Mouse (Mus musculus) MEL (cell line): ENCODE results near the gene Nploc4. TPM values are rescaled to one million over a fixed set of nuclear protein-coding genes. Genes with fewer than 3 reads are reported as not detected.

Source experiments
- DNase-seq: peaks from one replicate; pipeline ENCODE4 v3.0.0; 2011; ENCODE audit warnings: low read depth, low spot score
- H3K27ac ChIP-seq: 2 replicates; pipeline ENCODE4 v1.5.1; 2012; ENCODE audit warnings: low read depth, mild to moderate bottlenecking, control low read depth, low read length, moderate library complexity; ENCODE audit not compliant: control insufficient read depth
- H3K27me3 ChIP-seq, 2 experiments: fragments of 150-350 bp in 1 of 2; sonication (generic) in 1 of 2; 2 replicates each; pipeline ENCODE4 v1.6.1; 2012; ENCODE audit warnings: low read length in 2 of 2, mild to moderate bottlenecking in 2 of 2, improper control_type of control experiment in 1 of 2, moderate library complexity in 1 of 2; ENCODE audit not compliant: insufficient read depth in 2 of 2, control insufficient read depth in 1 of 2
- H3K36me3 ChIP-seq, 2 experiments: 2 replicates each; pipeline ENCODE4 v1.6.1; 2012 to 2014; ENCODE audit warnings: low read length in 2 of 2, improper control_type of control experiment in 1 of 2, inconsistent platforms in 1 of 2, mild to moderate bottlenecking in 1 of 2; ENCODE audit not compliant: insufficient read depth in 2 of 2, control insufficient read depth in 1 of 2
- H3K4me1 ChIP-seq, 2 experiments: fragments of 150-350 bp in 1 of 2; sonication (generic) in 1 of 2; 2 replicates each; pipeline ENCODE4 v1.6.1; 2012; ENCODE audit warnings: low read length in 2 of 2, improper control_type of control experiment in 1 of 2, mild to moderate bottlenecking in 1 of 2; ENCODE audit not compliant: insufficient read depth in 2 of 2, control insufficient read depth in 1 of 2
- H3K4me3 ChIP-seq, 2 experiments: fragments of 150-350 bp in 1 of 2; sonication (generic) in 1 of 2; 2 replicates each; pipeline ENCODE4 v1.5.1; 2012; ENCODE audit warnings: low read depth in 2 of 2, low read length in 2 of 2, mild to moderate bottlenecking in 2 of 2, moderate library complexity in 2 of 2, control low read depth in 1 of 2, improper control_type of control experiment in 1 of 2; ENCODE audit not compliant: control insufficient read depth in 1 of 2, insufficient read depth in 1 of 2
- H3K79me2 ChIP-seq: 2 replicates; pipeline ENCODE4 v1.6.1; 2012; ENCODE audit warnings: mild to moderate bottlenecking, low read length, moderate library complexity; ENCODE audit not compliant: control insufficient read depth, poor library complexity, insufficient read depth
- H3K9ac ChIP-seq: 2 replicates; pipeline ENCODE4 v1.6.1; 2012; ENCODE audit warnings: low read depth, mild to moderate bottlenecking, control low read depth, low read length, moderate library complexity; ENCODE audit not compliant: control insufficient read depth, poor library complexity, severe bottlenecking
- H3K9me3 ChIP-seq: fragments of 150-350 bp; sonication (generic); replicated peaks from 2 replicates; pipeline ENCODE4 v1.6.1; 2012; ENCODE audit warnings: mild to moderate bottlenecking, low read length, improper control_type of control experiment, moderate library complexity; ENCODE audit not compliant: insufficient read depth
- CHD1 ChIP-seq: IDR thresholded peaks from 2 replicates; pipeline ENCODE4 v1.6.1; 2012; ENCODE audit warnings: low read depth, mild to moderate bottlenecking, inconsistent platforms, low read length, improper control_type of control experiment
- CHD2 ChIP-seq: IDR thresholded peaks from 2 replicates; pipeline ENCODE4 v1.6.1; 2011; ENCODE audit warnings: low read length, improper control_type of control experiment
- CTCF ChIP-seq, 3 experiments: IDR thresholded peaks in 2 of 3; conservative IDR thresholded peaks in 1 of 3; 2 replicates each; pipeline ENCODE4 v1.5.1; 2011 to 2012; ENCODE audit warnings: low read length in 3 of 3, low read depth in 2 of 3, mild to moderate bottlenecking in 2 of 3, improper control_type of control experiment in 1 of 3, inconsistent platforms in 1 of 3, mixed read lengths in 1 of 3, moderate library complexity in 1 of 3; ENCODE audit not compliant: control insufficient read depth in 1 of 3, insufficient read depth in 1 of 3, poor library complexity in 1 of 3, severe bottlenecking in 1 of 3
- E2F4 ChIP-seq: IDR thresholded peaks from 2 replicates; pipeline ENCODE4 v1.6.1; 2011; ENCODE audit warnings: low read depth, low read length, improper control_type of control experiment, borderline replicate concordance
- EP300 ChIP-seq, 2 experiments: IDR thresholded peaks; 2 replicates each; pipeline ENCODE4 v1.6.1; 2011; ENCODE audit warnings: improper control_type of control experiment in 2 of 2, low read length in 2 of 2, low read depth in 1 of 2, mild to moderate bottlenecking in 1 of 2
- ETS1 ChIP-seq: IDR thresholded peaks from 2 replicates; pipeline ENCODE4 v1.6.1; 2012; ENCODE audit warnings: low read depth, mild to moderate bottlenecking, inconsistent platforms, low read length, improper control_type of control experiment, moderate library complexity
- GATA1 ChIP-seq: IDR thresholded peaks from 2 replicates; pipeline ENCODE4 v1.6.1; 2011; ENCODE audit warnings: low read depth, low read length, improper control_type of control experiment
- JUND ChIP-seq: IDR thresholded peaks from 2 replicates; pipeline ENCODE4 v1.6.1; 2011; ENCODE audit warnings: low read depth, mild to moderate bottlenecking, improper control_type of control experiment, low read length
- KAT2A ChIP-seq: conservative IDR thresholded peaks from 2 replicates; pipeline ENCODE4 v1.6.1; 2012; ENCODE audit warnings: low read depth, low read length, improper control_type of control experiment, inconsistent platforms
- MAX ChIP-seq: IDR thresholded peaks from 2 replicates; pipeline ENCODE4 v1.6.1; 2011; ENCODE audit warnings: low read length, improper control_type of control experiment
- MAZ ChIP-seq: IDR thresholded peaks from 2 replicates; pipeline ENCODE4 v1.6.1; 2012; ENCODE audit warnings: low read depth, mild to moderate bottlenecking, inconsistent platforms, low read length, improper control_type of control experiment
- MEF2A ChIP-seq: IDR thresholded peaks from 2 replicates; pipeline ENCODE4 v1.6.1; 2014; ENCODE audit warnings: low read depth, mild to moderate bottlenecking, inconsistent platforms, low read length, improper control_type of control experiment; ENCODE audit not compliant: poor library complexity, insufficient replicate concordance, severe bottlenecking; ENCODE audit errors: extremely low read depth
- MYC ChIP-seq: IDR thresholded peaks from 2 replicates; pipeline ENCODE4 v1.6.1; 2011; ENCODE audit warnings: low read depth, mild to moderate bottlenecking, low read length, improper control_type of control experiment, moderate library complexity
- NELFE ChIP-seq: IDR thresholded peaks from 2 replicates; pipeline ENCODE4 v1.6.1; 2011; ENCODE audit warnings: low read depth, low read length, improper control_type of control experiment
- POLR2AphosphoS5 ChIP-seq: IDR thresholded peaks from 2 replicates; pipeline ENCODE4 v1.6.1; 2012; ENCODE audit warnings: low read depth, borderline replicate concordance, mild to moderate bottlenecking, inconsistent platforms, low read length, moderate library complexity, mixed read lengths
- SMC3 ChIP-seq: IDR thresholded peaks from 2 replicates; pipeline ENCODE4 v1.6.1; 2011; ENCODE audit warnings: low read depth, low read length, improper control_type of control experiment
- TAL1 ChIP-seq: IDR thresholded peaks from 2 replicates; pipeline ENCODE4 v1.6.1; 2012; ENCODE audit warnings: mild to moderate bottlenecking, inconsistent platforms, low read length, moderate library complexity, mixed read lengths
- TCF12 ChIP-seq: IDR thresholded peaks from 2 replicates; pipeline ENCODE4 v1.6.1; 2014; ENCODE audit warnings: low read depth, mild to moderate bottlenecking, inconsistent platforms, low read length, improper control_type of control experiment, moderate library complexity
- UBTF ChIP-seq: IDR thresholded peaks from 2 replicates; pipeline ENCODE4 v1.6.1; 2012; ENCODE audit warnings: low read depth, mild to moderate bottlenecking, inconsistent platforms, low read length, improper control_type of control experiment, moderate library complexity, borderline replicate concordance; ENCODE audit not compliant: insufficient read depth
- USF1 ChIP-seq: IDR thresholded peaks from 2 replicates; pipeline ENCODE4 v1.6.1; 2014; ENCODE audit warnings: low read depth, mild to moderate bottlenecking, inconsistent platforms, low read length, improper control_type of control experiment, moderate library complexity
- USF2 ChIP-seq, 2 experiments: IDR thresholded peaks; 2 replicates each; pipeline ENCODE4 v1.6.1; 2011 to 2012; ENCODE audit warnings: improper control_type of control experiment in 2 of 2, low read length in 2 of 2, borderline replicate concordance in 1 of 2, inconsistent platforms in 1 of 2, low read depth in 1 of 2, mild to moderate bottlenecking in 1 of 2; ENCODE audit not compliant: insufficient read depth in 1 of 2
- ZMIZ1 ChIP-seq: IDR thresholded peaks from 2 replicates; pipeline ENCODE4 v1.6.1; 2012; ENCODE audit warnings: low read depth, mild to moderate bottlenecking, inconsistent platforms, low read length, improper control_type of control experiment, moderate library complexity
- polyA plus RNA-seq, 2 experiments: library from polyadenylated mRNA; stranded (reverse) in 1 of 2; unstranded in 1 of 2; fragments of >175 nt in 1 of 2; fragments of >200 nt in 1 of 2; gene quantifications; 2 replicates each; pipeline versions ENCODE4 v1.2.1 to v1.2.4; 2012; ENCODE audit warnings: low replicate concordance in 2 of 2, low read depth in 1 of 2; ENCODE audit not compliant: insufficient read length in 2 of 2, insufficient read depth in 1 of 2, missing spikeins in 1 of 2
- total RNA-seq: library from RNA; depleted of rRNA; stranded (reverse); fragments of 300-350 nt; gene quantifications from 2 replicates; pipeline ENCODE4 v1.2.3, GENCODE M21; 2012

The Nploc4 gene
- total and polyA plus RNA-seq, 3 experiments: 77.4 to 352 (median 117) TPM

DNA sequence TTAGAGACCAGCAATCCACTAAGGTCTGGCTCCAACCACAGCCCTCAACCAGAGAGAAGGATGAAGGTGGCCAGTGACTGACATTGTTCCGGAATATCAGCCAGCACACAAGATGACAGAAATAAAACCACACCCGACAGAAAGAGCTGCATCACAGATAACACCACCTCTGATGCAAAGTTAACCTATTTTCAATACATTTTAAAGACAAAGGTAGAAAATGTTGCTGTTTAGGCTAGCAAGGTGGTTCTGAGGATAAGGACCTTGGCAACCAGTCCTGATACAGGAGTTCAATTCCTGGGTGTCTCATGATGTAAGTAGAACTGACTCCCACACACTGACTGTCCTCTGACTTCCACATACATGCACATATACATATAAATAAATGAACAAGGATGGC is 38.2 kb downstream of the Nploc4 start:
- H3K36me3 ChIP-seq: peaks cover 27 to 47% of the 10 kb centered on the region in 2 experiments
- no peak overlapping the region for H3K9ac ChIP-seq
- H3K27me3 ChIP-seq: no peaks in the 10 kb centered on the region
- H3K4me3 ChIP-seq: no peak overlapping the region
- no peak for TF ChIP-seq MEF2A
- TF ChIP-seq EP300 (IDR thresholded peaks at IDR 0.05; ENCODE audit: low read depth in 1 of 2, low read length in 2 of 2): peak; percentile 30 to 60; a peak in 3 of 4 replicates
- TF ChIP-seq CHD1: no peak
- no peak for TF ChIP-seq MAZ
- TF ChIP-seq GATA1: peak; percentile 37; the same call in 1 of the 2 replicates
- peak; percentile 64 for TF ChIP-seq TAL1
- peak; percentile 37; the same call in 1 of the 2 replicates for TF ChIP-seq TCF12
- TF ChIP-seq JUND: no peak
- TF ChIP-seq POLR2AphosphoS5: no peak
- DNase-seq: peak; percentile 51
- H3K79me2 ChIP-seq: peaks cover 2% of the 10 kb centered on the region
- H3K9me3 ChIP-seq: no peaks in the 10 kb centered on the region
- H3K4me1 ChIP-seq: peaks cover 10 to 20% of the 10 kb centered on the region in 2 experiments; a peak in 3 of 4 replicates
- H3K27ac ChIP-seq: peak overlapping the region; percentile 40

GRCm38 (mm10) chr11:120397602-120398001 is 39.9 kb downstream of the Nploc4 start:
- H3K27ac ChIP-seq: no peak overlapping the region
- no peaks in the 10 kb centered on the region for H3K9me3 ChIP-seq
- peaks cover 21 to 47% of the 10 kb centered on the region in 2 experiments for H3K36me3 ChIP-seq
- H3K27me3 ChIP-seq: no peaks in the 10 kb centered on the region
- H3K4me3 ChIP-seq: no peak overlapping the region
- DNase-seq: no peak
- no peak overlapping the region for H3K9ac ChIP-seq
- H3K4me1 ChIP-seq: peaks cover 7 to 16% of the 10 kb centered on the region in 2 experiments; a peak in 3 of 4 replicates
- TF ChIP-seq MEF2A: no peak
- TF ChIP-seq SMC3: no peak
- no peak for TF ChIP-seq USF2 (IDR thresholded peaks at IDR 0.05; ENCODE audit: borderline replicate concordance in 1 of 2, insufficient read depth in 1 of 2, low read depth in 1 of 2, low read length in 2 of 2)
- TF ChIP-seq CHD2: no peak
- TF ChIP-seq E2F4: no peak
- no peak for TF ChIP-seq CTCF (IDR thresholded peaks at IDR 0.05 in 2 of 3, conservative IDR thresholded peaks at IDR 0.05 in 1 of 3; ENCODE audit: control insufficient read depth in 1 of 3, insufficient read depth in 1 of 3, low read depth in 2 of 3, low read length in 3 of 3, poor library complexity in 1 of 3, severe bottlenecking in 1 of 3)
- no peak for TF ChIP-seq ETS1
- no peak for TF ChIP-seq EP300 (IDR thresholded peaks at IDR 0.05; ENCODE audit: low read depth in 1 of 2, low read length in 2 of 2)
- TF ChIP-seq NELFE: no peak
- TF ChIP-seq MYC: no peak
- TF ChIP-seq KAT2A: no peak
- TF ChIP-seq ZMIZ1: no peak
- TF ChIP-seq USF1: no peak
- TF ChIP-seq UBTF: no peak
- no peak for TF ChIP-seq MAX
- TF ChIP-seq, all 39 proteins: peak for 0
- peaks cover 2% of the 10 kb centered on the region for H3K79me2 ChIP-seq
